Mouse (Mus musculus) left cerebral cortex, postnatal 14 days (tissue): ENCODE data around the gene Col2a1. TPM values are rescaled to one million over a fixed set of nuclear protein-coding genes. Genes with fewer than 3 reads are reported as not detected.
A peak's percentile ranks its signal among the peaks of the same experiment; 100 is the strongest.

Experiments used
- DNase-seq, 2 experiments: peaks; one replicate each; pipeline ENCODE4 v3.0.0; 2021 to 2022; ENCODE audit warnings: low spot score in 2 of 2, mixed read lengths in 1 of 2
- intact Hi-C: fragments of 180-260 bp; cut with DNase I; formaldehyde crosslinking; loops from one replicate; pipeline ENCODE4 v1.15.1; 2025
- total RNA-seq, 2 experiments: library from RNA; stranded (reverse); gene quantifications; 2 replicates each; pipeline ENCODE4 v1.2.3; 2021

Col2a1 gene
- total RNA-seq, 2 experiments from 2014 or later = 0.57 to 0.97 TPM

DNA sequence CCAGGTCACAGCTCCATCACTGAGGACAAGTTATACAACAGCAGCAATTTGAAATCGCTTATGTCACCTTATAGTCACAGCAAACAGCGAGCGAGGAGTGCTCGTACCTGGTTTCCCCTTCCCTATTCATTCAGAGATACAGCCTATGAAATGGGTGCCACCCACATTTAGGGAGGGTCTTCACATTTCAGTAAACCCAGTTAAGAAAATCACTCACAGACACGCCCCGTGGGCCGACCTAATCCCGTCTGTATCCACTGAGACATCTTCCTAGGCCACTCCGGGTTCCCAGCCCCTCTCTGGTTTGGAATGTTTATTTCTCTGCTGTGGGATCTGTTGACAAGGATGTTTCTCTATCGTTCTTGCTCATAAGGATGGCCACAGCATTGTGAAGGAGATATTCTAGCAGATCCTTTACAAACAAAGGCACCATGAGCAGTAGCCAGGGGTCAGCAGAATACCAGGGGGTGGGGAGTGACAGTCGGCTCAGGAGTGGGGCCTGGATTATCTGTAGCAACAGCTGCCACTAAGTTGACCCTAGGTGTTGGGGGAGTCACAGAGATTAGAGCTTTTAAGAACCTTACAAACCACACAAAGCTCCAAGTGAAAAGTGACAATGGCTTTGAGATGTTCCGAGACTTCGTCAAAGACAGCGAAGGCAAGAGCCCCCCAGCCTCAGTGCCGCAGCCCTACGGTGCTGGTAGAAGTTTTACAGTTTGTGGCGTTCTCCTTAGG lies 39.0 kb downstream of the Col2a1 start:
- peak in 1 of 2 experiments; percentile 13 for DNase-seq
- intact Hi-C loops = loop anchor here (10.0 kb wide), 1 partner anchor 199 kb away; the partner anchor contains the start of genes Asb8 and Ccdc184

- intact Hi-C loops = loop anchor here (5.0 to 10.0 kb wide), 2 partner anchors 173 to 200 kb away; partner anchors contain the start of genes Asb8 and Ccdc184
- no peak for DNase-seq
Observed at GRCm38 (mm10) chr15:97964836-97965187, 39.7 kb downstream of the Col2a1 start.

GRCm38 (mm10) chr15:97963989-97964835 lies 40.3 kb downstream of the Col2a1 start, which contains the start of gene Tmem106c:
TSS of gene Tmem106c (plus strand) at chr15:97964200.
- peak; percentile 89 to 94 for DNase-seq
- intact Hi-C loops = loop anchor here (5.0 to 10.0 kb wide), 2 partner anchors 172 to 201 kb away; partner anchors contain the start of genes Asb8 and Ccdc184

DNA sequence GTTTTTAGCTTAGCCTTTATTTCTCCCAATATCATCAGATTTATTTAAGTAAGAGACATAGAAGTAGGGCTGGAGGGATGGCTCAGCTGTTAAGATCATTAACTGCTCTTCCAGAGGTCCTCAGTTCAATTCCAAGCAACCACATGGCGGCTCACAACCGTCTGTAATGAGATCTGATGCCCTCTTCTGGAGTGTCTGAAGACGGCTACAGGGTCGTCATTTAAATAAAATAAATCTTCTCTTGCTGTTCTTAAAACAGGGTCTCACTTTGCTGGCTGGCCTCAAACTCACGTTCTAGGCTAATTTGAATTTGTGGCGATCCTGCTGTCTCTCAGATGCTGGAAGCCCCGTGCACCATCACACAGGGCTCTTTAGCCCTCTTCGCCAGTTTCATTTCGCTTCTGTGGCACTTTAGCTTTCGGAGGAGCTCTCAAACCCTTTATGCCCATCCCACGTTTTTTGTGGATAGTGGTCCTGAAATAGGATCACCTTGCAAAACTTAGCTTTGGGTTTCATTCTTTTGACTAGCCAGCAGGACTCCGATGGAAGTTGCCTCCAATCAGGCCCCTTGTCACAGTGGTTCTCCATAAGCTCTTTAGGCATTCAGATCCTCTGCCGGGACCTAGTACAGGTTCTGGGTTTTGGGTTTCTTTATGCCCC lies 41.0 kb downstream of the Col2a1 start:
- intact Hi-C loops = loop anchor here (5.0 to 10.0 kb wide), 2 partner anchors 171 to 201 kb away; partner anchors contain the start of genes Asb8 and Ccdc184
- no peak for DNase-seq

GRCm38 (mm10) chr15:97956416-97956815 lies 48.1 kb downstream of the Col2a1 start:
- intact Hi-C loops = no loop called here
- DNase-seq = no peak

GRCm38 (mm10) chr15:97955742-97956141 lies 48.8 kb downstream of the Col2a1 start:
- intact Hi-C loops = no loop called here
- no peak for DNase-seq

DNA sequence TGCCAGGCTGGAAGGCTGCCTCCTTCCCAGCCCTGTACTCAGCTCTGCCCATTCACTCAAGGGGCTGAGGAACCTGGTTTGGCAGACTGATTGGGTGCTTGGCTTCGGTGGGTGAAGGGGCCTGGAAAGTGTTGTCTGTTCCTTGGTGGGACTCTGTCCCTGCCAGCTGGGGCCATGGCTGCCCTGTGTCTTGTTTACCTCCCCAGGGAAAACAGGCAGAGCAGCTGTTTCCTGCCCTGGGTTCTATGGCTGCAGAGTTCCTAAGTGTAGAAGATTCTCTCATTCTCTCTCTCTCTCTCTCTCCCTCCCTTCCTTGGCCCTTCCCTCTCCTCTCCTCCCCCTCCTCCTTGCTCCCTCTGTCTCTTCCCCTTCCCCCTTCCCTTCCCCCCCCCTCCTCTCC lies 49.2 kb downstream of the Col2a1 start:
- intact Hi-C loops = no loop called here
- no peak for DNase-seq

DNA sequence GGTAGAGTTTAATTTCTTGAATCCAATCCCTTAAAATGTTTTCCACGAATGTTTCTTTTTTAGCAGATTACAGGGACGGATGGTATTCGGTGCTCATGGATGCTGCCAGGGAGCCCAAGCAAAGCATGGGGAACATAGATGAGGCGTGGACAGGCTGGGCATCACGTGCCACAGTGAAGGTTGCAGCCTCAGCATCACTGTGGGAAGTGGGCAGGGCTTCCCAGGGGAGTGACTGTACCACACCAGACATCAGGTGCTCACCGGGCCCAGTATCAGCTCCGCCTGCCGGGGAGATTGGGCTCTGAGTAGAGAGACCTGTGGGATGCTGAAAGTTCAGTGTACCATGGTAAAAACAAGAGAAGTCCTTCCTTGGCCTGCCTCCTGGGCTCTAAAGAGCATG lies 49.8 kb downstream of the Col2a1 start:
- no peak for DNase-seq
- intact Hi-C loops = loop anchor here (5.0 kb wide), 1 partner anchor 172 kb away; no protein-coding TSS in a partner anchor

DNA sequence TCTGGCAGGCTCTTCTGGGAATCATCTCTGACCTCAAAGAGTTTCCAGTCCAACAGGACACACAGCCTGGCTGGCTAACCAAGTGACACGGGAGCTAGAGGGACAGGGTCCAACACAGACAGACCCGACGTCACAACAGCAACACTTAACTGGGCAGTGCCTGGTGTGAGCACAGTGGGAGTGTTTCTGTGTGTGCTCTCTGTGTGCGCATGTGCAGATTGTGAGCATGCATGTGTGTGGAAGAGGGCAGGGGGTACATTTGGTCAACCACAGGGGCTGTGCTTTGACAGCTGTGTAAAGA lies 51.7 kb downstream of the Col2a1 start:
- intact Hi-C loops = loop anchor here (1.0 to 5.0 kb wide), 3 partner anchors 99 to 235 kb away; no protein-coding TSS in a partner anchor
- no peak for DNase-seq

- peak; percentile 53 to 76 for DNase-seq
- intact Hi-C loops = loop anchor here (1.0 to 5.0 kb wide), 2 partner anchors 98 to 170 kb away; no protein-coding TSS in a partner anchor
Observed at GRCm38 (mm10) chr15:97952137-97952888, 52.2 kb downstream of the Col2a1 start.

- intact Hi-C loops = loop anchor here (5.0 kb wide), 1 partner anchor 168 kb away; no protein-coding TSS in a partner anchor
- DNase-seq = peak in 1 of 2 experiments; percentile 44
Observed at GRCm38 (mm10) chr15:97950240-97950639, 54.3 kb downstream of the Col2a1 start.

DNA sequence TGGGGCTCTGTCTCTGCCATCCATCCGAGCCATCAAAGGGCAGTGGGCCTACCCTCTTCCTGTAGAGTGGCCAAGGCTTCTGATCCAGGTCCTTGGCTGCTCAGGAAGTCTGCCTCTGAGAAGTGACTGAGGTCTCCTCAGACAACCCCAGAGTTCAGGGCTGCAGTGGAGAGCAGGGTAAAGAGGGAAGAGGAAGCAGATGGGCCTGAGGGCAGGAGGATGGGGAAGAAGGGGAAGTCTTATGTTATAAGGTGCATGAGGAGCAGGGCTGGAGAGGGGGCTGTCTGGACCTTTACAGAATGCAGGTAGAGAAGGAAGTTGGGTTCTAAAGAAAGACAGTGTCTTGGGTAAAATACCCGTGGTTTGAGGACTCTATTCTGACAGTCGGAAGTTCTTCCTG lies 54.8 kb downstream of the Col2a1 start:
- intact Hi-C loops = loop anchor here (5.0 kb wide), 1 partner anchor 167 kb away; no protein-coding TSS in a partner anchor

DNA sequence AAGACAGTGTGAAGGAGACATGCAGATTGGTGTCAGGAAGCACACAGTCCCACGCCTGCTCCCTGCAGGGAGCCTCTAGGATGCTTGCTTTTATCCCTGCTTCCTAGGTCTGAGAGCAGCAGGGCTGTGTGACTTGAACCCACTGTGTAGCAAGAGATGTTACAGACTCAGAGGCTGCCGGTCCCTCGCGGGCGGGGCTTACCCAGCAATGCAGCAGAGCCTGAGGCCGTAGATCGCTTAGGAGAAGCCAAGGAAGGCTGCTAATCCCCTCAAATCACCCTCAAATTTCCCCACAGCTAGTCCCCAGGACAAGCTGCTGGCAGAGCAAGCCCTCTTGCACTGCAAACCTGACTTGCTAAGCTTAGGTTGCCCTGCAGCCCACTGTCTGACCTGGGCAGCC lies 55.8 kb downstream of the Col2a1 start:
- intact Hi-C loops = no loop called here
- no peak for DNase-seq

More for the DNA sequence above, 54.8 kb downstream of the Col2a1 start:
- DNase-seq = no peak

DNA sequence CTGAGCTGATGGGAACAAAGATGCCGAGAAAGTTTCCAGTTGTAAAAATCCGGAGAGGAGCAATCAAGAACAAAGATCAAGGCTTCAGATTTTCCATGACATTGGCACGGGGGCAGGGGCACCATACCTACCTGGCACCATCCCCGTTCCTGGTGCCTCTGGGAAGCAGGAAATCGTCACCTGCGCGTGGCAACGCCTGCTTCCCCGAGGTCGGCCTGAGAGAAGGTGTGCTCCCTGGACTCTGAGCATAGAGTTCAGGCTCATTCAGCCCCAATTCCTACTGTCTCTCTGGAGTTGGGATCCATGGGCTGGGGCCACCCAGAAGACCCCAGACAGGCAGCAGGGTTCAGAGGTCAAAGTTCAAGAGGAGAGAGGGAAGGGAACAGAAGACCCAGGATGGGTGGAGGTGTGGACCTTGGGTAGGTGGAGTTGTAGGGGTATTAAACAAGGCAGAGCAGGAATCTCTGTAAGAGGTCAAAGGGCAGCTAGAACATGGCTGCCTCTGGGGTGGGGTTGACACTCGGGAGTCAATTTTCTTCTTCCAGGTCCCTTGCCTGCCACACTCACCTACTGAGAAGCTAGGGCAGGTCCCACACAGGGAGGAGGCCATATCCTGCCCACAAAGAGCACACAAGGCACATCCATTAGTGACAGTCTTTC lies 58.7 kb downstream of the Col2a1 start:
- intact Hi-C loops = no loop called here
- DNase-seq = no peak

GRCm38 (mm10) chr15:97944919-97945574 lies 59.4 kb downstream of the Col2a1 start:
- no peak for DNase-seq
- intact Hi-C loops = no loop called here

DNA sequence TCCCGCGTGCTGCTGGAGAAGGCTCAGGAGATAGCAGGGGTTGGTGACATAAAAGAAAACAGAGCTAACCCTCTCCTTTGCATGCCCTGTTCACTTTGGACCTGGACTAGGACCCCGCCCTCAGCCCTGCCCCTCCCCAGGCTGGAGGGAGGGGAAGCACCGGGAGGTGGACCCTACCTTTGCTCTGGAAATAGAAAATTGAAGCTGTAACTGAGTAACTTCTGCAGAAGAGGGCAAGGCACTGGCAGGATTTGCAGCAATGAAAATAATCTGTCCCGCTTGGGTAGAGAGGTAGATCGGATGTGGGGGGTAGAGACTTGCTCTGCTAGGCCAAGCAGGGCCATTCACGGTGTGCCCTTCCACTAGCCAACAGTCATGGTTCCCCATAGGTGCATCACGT lies 61.1 kb downstream of the Col2a1 start:
- DNase-seq = no peak
- intact Hi-C loops = no loop called here

DNA sequence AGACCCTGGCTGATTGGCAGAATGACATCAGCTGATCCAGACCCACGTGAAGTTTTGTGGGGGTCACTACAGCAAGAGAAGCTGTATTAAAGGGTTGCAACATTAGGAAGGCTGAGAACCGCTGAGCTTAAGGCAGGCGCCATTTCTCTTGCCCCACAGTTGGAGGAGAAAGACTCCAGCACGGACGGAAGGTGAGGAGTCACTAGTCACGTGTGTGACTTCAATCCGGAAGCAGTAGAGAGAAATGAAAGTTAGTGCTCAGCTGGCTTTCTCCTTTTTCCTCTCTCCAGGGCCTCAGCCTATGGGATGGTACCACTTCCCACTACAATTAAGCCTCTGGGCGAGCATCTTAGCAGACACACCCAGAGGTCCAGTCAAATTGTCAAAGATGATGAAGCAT lies 62.0 kb downstream of the Col2a1 start:
- intact Hi-C loops = no loop called here
- DNase-seq = no peak

DNA sequence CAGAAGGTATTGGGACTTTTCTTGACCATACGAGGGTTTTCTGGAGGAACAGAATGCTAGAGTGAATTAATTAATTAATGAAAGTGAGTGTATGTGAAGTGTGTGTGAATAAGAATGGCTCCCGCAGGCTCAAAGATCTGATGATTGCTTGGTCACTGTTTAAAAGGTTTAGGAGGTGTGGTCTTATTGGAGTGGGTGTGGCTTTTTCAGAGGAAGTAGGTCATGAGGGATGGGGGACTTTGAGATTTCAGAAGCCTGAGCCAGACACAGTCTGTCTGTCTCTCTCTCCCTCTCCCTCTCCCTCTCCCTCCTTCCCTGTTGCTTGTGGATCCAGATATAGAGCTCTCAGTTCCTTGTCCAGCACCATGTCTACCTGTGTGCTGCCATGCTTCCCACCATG lies 63.2 kb downstream of the Col2a1 start:
- DNase-seq = no peak
- intact Hi-C loops = no loop called here
